Mouse (Mus musculus) heart, embryonic 16.5 days (tissue): ENCODE data around the gene Pex1. TPM values are rescaled to one million over a fixed set of nuclear protein-coding genes. Genes with fewer than 3 reads are reported as not detected.
"Not testable (repeated sequence)": the region's sequence is repeated elsewhere in the genome, so short reads cannot be mapped to it uniquely, and the experiment has no call there.

Source experiments
- ATAC-seq: fragments of 200-750 bp; cut with Nextera tagmentation; replicated peaks from 2 replicates; pipeline ENCODE4 v1.8.0; 2017; ENCODE audit warnings: moderate number of reproducible peaks; ENCODE audit not compliant: insufficient read depth, low FRiP score; ENCODE audit errors: extremely low read depth
- H3K27ac ChIP-seq: fragments of 300-500 bp; sonication (generic); 2 replicates; pipeline ENCODE4 v1.5.1; 2014; ENCODE audit warnings: mild to moderate bottlenecking, low read length, control low read depth, moderate library complexity
- H3K27me3 ChIP-seq: fragments of 300-500 bp; sonication (generic); 2 replicates; pipeline ENCODE4 v1.6.1; 2014; ENCODE audit warnings: low read length, mixed read lengths; ENCODE audit not compliant: control insufficient read depth, insufficient read depth
- H3K36me3 ChIP-seq: fragments of 300-500 bp; sonication (generic); 2 replicates; pipeline ENCODE4 v1.6.1; 2014; ENCODE audit not compliant: control insufficient read depth, insufficient read depth
- H3K4me1 ChIP-seq: fragments of 300-500 bp; sonication (generic); 2 replicates; pipeline ENCODE4 v1.6.1; 2014; ENCODE audit warnings: low read length, mixed read lengths; ENCODE audit not compliant: control insufficient read depth, insufficient read depth
- H3K4me2 ChIP-seq: fragments of 300-500 bp; sonication (generic); 2 replicates; pipeline ENCODE4 v1.6.1; 2014; ENCODE audit warnings: low read depth, mild to moderate bottlenecking, control low read depth, low read length
- H3K4me3 ChIP-seq: fragments of 300-500 bp; sonication (generic); 2 replicates; pipeline ENCODE4 v1.5.1; 2014; ENCODE audit warnings: mild to moderate bottlenecking, control low read depth, low read length
- H3K9ac ChIP-seq: fragments of 300-500 bp; sonication (generic); 2 replicates; pipeline ENCODE4 v1.6.1; 2014; ENCODE audit warnings: low read length, control low read depth
- H3K9me3 ChIP-seq: fragments of 300-500 bp; sonication (generic); replicated peaks from 2 replicates; pipeline ENCODE4 v1.6.1; 2016; ENCODE audit warnings: low read length; ENCODE audit not compliant: control insufficient read depth
- WGBS: fragments of 180-500 bp; shearing (Covaris S2); extraction: QIAGEN DNeasy Blood & Tissue Kit; methylation state at CpG from one replicate; pipeline ENCODE4 v1.1.7; 2014; 5-methylcytosine and 5-hydroxymethylcytosine counted together
- polyA plus RNA-seq: library from polyadenylated mRNA; unstranded; fragments of >200 nt; fragmentation: Nextera tagmentation; extraction: Ambion mirVana; gene quantifications from 2 replicates; pipeline ENCODE4 v1.2.1, GENCODE M21; 2015

The Pex1 gene
- polyA plus RNA-seq, 1 experiment from 2014 or later, result 11.1 TPM

DNA sequence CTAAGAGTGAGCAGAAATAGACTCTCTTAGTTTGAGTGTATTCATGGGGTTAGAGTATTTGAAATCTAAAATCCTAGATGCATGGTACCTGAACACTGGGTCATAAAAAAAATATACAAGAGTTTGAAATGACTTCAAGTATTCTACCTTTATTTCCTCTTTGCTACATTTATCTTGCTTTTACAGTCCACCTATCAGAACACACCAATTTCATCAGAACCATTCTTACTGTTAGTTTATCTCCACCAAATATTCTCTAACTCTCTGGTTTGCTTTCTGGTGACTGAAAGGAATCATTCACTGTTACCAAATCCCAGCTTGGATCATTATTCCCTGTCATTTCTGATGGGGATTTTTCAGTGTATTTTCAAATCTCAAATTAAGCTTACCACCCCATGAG is 1.3 kb downstream of the Pex1 start:
- peak overlapping the region; percentile 92 for H3K4me2 ChIP-seq
- no peak for ATAC-seq
- peak overlapping the region; percentile 98 for H3K4me3 ChIP-seq
- H3K27ac ChIP-seq, result no peak overlapping the region
- H3K36me3 ChIP-seq, result no peaks in the 10 kb centered on the region
- H3K27me3 ChIP-seq, result no peaks in the 10 kb centered on the region
- peaks cover 16% of the 10 kb centered on the region for H3K4me1 ChIP-seq
- H3K9me3 ChIP-seq, result no peaks in the 10 kb centered on the region
- H3K9ac ChIP-seq, result no peak overlapping the region

GRCm38 (mm10) chr5:3598766-3599165 is 2.9 kb downstream of the Pex1 start:
- WGBS, result 87% methylated on average over 5 of the region's 5 CpGs
- H3K27me3 ChIP-seq, result no peaks in the 10 kb centered on the region
- no peak overlapping the region for H3K4me2 ChIP-seq
- no peak overlapping the region for H3K4me3 ChIP-seq
- H3K4me1 ChIP-seq, result peaks cover 16% of the 10 kb centered on the region
- H3K9ac ChIP-seq, result no peak overlapping the region
- H3K27ac ChIP-seq, result no peak overlapping the region
- peaks cover 1% of the 10 kb centered on the region; the same call in 1 of the 2 replicates for H3K36me3 ChIP-seq
- no peak for ATAC-seq
- H3K9me3 ChIP-seq, result no peaks in the 10 kb centered on the region

GRCm38 (mm10) chr5:3600298-3600697 is 4.4 kb downstream of the Pex1 start:
- ATAC-seq, result no peak
- H3K9ac ChIP-seq, result no peak overlapping the region
- 66% methylated on average over 1 of the region's 1 CpGs for WGBS
- H3K27ac ChIP-seq, result no peak overlapping the region
- no peak overlapping the region for H3K4me3 ChIP-seq
- H3K36me3 ChIP-seq, result peaks cover 5% of the 10 kb centered on the region
- H3K4me2 ChIP-seq, result no peak overlapping the region
- H3K27me3 ChIP-seq, result no peaks in the 10 kb centered on the region
- H3K4me1 ChIP-seq, result peaks cover 9% of the 10 kb centered on the region
- no peaks in the 10 kb centered on the region for H3K9me3 ChIP-seq

DNA sequence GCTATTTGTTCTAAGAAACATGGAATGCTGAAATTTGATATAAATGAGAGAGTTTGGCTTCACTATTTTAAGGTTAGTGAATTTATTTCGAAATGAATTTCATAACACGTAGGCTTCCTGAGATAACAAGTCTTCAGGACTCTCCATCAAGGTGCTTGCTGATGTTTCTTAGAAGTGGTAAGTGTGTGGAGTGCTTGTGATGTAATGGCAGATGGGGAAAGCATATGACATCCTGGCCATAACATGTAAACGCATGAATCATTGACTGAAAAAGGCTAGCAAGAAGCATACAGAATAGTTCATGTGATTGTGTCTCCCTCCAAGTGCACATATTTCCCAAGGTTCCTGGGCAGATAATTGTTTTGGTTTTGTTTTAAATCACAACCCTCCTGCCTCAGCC is 4.9 kb downstream of the Pex1 start:
- no peak for ATAC-seq

DNA sequence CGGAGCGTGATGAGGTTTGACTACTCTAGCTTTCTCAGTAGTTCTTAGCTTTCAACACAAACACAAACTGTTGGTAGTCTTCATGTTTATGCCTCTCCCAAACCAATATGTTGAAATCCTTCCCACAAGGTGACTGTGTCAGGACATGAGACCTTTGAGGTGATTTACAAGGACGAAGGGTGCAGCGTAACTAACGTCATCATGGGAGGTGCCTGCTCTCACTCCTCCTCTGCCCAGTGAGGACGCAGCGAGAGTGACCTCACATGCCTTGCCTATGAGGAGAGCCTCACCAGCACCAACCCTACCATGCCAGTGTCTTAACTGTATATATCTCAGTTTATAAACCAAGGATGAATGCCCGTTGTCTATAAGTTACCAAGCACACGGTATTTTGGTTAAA is 11.2 kb downstream of the Pex1 start:
- H3K27me3 ChIP-seq, result no peaks in the 10 kb centered on the region
- H3K9me3 ChIP-seq, result no peaks in the 10 kb centered on the region
- ATAC-seq, result no peak
- H3K4me2 ChIP-seq, result no peak overlapping the region
- H3K36me3 ChIP-seq, result peaks cover 30% of the 10 kb centered on the region
- 93% methylated on average over 9 of the region's 9 CpGs for WGBS
- H3K4me3 ChIP-seq, result no peak overlapping the region
- no peak overlapping the region for H3K9ac ChIP-seq
- H3K4me1 ChIP-seq, result no peaks in the 10 kb centered on the region
- H3K27ac ChIP-seq, result no peak overlapping the region

More for the DNA sequence above, 4.9 kb downstream of the Pex1 start:
- Histone ChIP-seq H3K9me3 (no peaks in the 10 kb centered on the region), H3K27ac (no peak overlapping the region), H3K36me3 (peaks cover 10% of the 10 kb centered on the region), H3K4me2 (no peak overlapping the region), H3K27me3 (no peaks in the 10 kb centered on the region), H3K4me3 (no peak overlapping the region), H3K9ac (no peak overlapping the region), H3K4me1 (peaks cover 7% of the 10 kb centered on the region)
- WGBS, result 80% methylated on average over 3 of the region's 3 CpGs

DNA sequence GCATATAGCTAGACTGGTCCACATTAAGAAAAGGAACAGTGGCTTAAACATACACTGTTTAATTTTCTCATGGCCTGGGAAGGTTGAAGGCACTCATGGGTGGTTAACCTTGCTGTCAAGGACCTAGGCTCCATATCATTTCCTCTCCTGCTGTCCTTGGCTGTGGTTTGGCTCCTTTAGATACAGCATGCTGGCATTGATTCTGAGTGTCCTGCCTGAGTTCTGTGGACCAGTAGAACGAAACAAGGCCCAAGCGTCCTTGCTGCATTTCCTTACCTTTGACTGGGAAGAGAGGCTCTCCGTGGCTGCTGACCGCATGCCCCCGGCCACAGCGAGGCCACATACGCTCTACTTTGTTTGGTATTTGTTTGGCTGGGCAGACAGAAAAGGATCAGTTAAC is 13.4 kb downstream of the Pex1 start:
- no peak overlapping the region for H3K4me2 ChIP-seq
- H3K4me3 ChIP-seq, result no peak overlapping the region
- WGBS, result 93% methylated on average over 7 of the region's 7 CpGs
- ATAC-seq, result no peak
- H3K27me3 ChIP-seq, result no peaks in the 10 kb centered on the region
- H3K9me3 ChIP-seq, result no peaks in the 10 kb centered on the region
- no peak overlapping the region for H3K27ac ChIP-seq
- H3K36me3 ChIP-seq, result peaks cover 28% of the 10 kb centered on the region
- no peak overlapping the region for H3K9ac ChIP-seq
- H3K4me1 ChIP-seq, result no peaks in the 10 kb centered on the region

- H3K27ac ChIP-seq, ATAC-seq, H3K9ac ChIP-seq, H3K27me3 ChIP-seq, H3K4me2 ChIP-seq, H3K4me1 ChIP-seq, H3K4me3 ChIP-seq, H3K9me3 ChIP-seq: not testable (repeated sequence)
- peaks cover 22% of the 10 kb centered on the region for H3K36me3 ChIP-seq
- 90% methylated on average over 2 of the region's 2 CpGs for WGBS
Observed at GRCm38 (mm10) chr5:3611835-3612234, 16.0 kb downstream of the Pex1 start.

DNA sequence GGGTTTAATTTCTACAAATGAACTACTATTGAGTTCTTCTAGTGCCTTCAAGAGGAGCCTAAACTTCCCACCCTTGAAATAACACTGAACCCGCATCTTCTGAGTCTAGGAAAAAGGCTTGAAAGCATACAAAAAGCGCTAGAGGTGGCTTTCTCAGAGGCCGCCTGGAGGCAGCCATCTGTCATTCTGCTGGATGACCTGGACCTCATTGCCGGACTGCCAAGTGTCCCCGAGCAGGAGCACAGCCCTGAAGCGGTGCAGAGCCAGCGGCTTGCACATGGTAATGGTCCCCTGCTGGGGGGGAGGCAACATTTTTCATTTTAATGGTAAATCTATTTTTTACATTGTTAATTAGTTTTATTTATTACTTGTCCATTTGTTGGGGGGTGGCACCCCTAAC is 24.6 kb downstream of the Pex1 start:
- Histone ChIP-seq H3K4me3 (no peak overlapping the region), H3K4me2 (no peak overlapping the region), H3K27ac (no peak overlapping the region), H3K9ac (no peak overlapping the region), H3K36me3 (peaks cover 36% of the 10 kb centered on the region), H3K4me1 (no peaks in the 10 kb centered on the region), H3K9me3 (no peaks in the 10 kb centered on the region), H3K27me3 (no peaks in the 10 kb centered on the region)
- 90% methylated on average over 7 of the region's 7 CpGs for whole genome bisulfite sequencing
- ATAC-seq, result no peak

DNA sequence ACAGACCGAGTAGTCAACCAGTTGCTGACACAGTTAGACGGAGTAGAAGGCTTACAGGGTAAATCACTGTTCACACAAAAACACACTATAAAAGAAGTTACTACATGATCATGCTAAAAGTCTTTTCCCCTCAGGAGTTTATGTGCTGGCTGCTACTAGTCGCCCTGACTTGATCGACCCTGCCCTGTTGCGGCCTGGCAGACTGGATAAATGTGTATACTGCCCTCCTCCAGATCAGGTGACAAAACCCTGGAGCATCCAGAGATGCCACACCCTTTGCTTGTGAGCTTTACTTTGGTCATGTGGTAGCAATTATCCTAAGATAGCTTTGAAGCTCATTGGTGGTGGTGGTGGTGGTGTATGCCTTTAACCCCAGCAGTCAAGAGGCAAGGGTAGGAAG is 34.2 kb downstream of the Pex1 start:
- Histone ChIP-seq H3K9ac (no peak overlapping the region), H3K4me3 (no peak overlapping the region), H3K9me3 (no peaks in the 10 kb centered on the region), H3K27ac (no peak overlapping the region), H3K4me2 (no peak overlapping the region), H3K36me3 (peaks cover 22% of the 10 kb centered on the region), H3K27me3 (no peaks in the 10 kb centered on the region), H3K4me1 (no peaks in the 10 kb centered on the region)
- ATAC-seq, result no peak
- 89% methylated on average over 5 of the region's 5 CpGs for WGBS
